Mouse (Mus musculus) induced T-regulatory cell, adult 2 months (primary cell): ENCODE data around the gene Lonp1.
"Not testable (repeated sequence)": the region's sequence is repeated elsewhere in the genome, so short reads cannot be mapped to it uniquely, and the experiment has no call there.

Experiments
- DNase-seq: peaks from one replicate; pipeline ENCODE4 v3.0.0-alpha.2; 2012; ENCODE audit warnings: low read depth

Gene Lonp1

GRCm38 (mm10) chr17:56625495-56625894 is 1.2 kb downstream of the Lonp1 start:
- peak; percentile 29 for DNase-seq

DNA sequence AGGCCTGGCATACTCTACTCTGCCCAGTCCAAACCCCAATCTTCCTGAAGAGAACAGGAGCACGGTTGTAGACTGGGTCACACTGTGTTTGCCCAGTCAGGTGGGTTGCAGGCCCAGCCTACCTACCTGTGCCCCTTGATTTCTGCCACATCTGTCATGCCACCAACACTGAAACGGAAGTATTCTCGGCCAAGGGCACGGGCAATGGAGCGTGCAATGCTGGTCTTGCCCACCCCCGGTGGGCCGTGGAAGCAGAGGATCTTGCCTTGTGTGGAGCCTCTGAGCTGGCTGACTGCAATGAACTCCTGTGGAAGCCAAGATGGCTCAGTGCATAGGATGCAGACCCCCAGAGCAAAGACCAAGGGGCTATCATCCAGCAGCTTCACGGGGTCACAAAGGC is 9.1 kb downstream of the Lonp1 start:
- DNase-seq, result no peak

GRCm38 (mm10) chr17:56616725-56617124 is 10.0 kb downstream of the Lonp1 start:
- DNase-seq, result no peak

DNA sequence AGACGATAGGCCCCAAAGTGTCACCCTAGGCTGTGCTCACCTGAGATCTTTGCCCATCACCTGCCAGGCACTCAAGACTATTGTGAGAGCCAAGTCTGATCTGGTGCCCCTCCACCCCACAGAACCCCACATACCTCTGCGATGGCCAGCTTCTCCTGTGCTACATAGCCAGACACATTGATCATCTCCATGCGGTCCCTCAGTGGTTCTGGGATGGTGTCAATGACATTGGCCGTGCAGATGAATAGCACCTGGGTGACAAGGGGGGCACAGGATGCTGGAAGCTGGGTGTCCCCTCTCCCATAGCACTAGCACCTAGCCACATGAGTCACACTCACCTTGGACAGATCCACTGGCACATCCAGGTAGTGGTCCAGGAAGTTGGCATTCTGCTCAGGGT is 10.9 kb downstream of the Lonp1 start:
- no peak for DNase-seq

DNA sequence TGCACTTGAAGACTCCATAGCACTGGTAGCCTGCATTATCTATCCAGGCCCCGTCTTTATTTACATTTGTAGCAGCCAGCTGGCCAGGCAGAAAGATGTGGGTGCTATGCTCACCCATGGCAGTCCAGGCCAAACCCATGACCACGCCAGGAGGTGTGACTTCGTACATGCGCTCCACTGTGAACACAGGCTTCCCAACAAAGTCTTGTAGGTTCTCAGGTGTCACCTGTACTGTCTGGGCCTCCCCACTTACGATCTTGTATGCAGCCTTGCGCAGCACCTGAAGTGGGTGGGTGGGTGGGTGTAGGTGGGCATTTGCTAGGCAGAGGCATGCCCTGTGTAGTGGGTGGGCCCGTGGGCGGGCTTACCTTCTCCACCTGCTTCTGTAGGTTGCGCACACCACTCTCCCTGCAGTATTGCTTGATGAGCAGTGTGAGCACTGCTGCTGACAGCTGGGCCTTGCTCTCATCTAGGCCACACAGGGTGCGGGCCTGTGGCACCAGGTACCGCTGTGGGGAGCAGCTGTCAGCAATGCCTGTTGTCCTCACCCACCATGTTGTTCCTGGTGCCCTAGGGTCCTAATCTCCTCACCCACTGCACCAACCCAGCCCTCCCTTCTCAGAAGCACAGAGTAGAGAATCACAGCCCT is 11.4 kb downstream of the Lonp1 start:
- DNase-seq, result no peak

GRCm38 (mm10) chr17:56614391-56615135 is 12.1 kb downstream of the Lonp1 start:
- peak; percentile 35 for DNase-seq

GRCm38 (mm10) chr17:56613893-56614292 is 12.8 kb downstream of the Lonp1 start:
- DNase-seq, result peak; percentile 58

- peak; percentile 94 for DNase-seq
Measured at GRCm38 (mm10) chr17:56613236-56613844, 13.3 kb downstream of the Lonp1 start, which contains the start of gene Rpl36. Gene Rpl36 (plus strand): TSS chr17:56613416.

DNA sequence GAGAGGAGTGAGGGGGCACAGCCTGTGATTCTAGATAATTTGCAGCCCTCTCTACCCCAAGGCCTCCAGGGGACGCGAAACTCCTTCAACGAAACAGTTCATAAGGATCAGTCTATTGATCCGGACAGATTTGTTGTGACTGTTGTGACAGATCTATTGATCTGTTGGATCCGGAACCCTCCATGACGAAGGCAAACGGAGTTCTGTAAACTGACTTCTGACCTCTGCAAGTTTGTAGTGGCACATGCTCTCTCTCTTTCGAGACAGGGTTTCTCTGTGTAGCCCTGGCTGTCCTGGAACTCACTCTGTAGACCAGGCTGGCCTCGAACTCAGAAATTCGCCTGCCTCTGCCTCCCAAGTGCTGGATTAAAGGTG is 14.1 kb downstream of the Lonp1 start:
- DNase-seq, result not testable (repeated sequence)

DNA sequence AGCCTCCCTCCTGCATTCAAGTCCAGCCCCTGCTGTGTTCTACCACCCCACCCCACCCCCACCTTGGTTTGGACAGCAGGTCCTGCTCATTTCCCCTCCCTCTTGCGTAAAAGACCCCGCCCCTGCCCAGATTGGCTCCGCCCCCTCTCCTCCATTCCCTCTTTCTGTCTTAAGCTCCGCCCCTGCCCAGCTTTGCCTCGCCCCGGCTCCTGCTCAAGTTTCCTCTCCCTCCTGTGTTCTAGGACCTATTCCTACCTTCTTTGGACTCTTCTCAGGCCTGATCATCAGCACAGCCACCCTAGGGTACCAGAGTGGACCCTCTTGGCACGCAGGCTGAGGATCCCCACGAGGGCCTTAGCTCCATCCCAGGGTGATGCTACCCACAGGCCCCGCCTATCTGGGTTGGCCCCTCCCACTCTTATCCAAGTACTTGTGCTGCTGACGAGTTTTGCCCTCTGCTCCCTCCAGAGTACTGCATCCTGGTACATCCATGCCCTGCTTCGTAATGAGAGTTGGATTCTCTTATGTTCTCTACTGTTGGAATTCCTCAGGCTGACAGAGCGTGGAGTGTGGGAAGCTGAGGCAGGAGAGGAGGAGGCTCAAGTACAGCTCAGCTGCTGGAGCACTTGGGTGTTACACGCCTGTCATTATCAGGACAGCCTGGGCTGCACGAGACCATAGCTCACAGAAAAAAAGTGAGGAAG is 14.7 kb downstream of the Lonp1 start:
- DNase-seq, result peak; percentile 62

- DNase-seq, result no peak
Measured at GRCm38 (mm10) chr17:56611323-56611722, 15.4 kb downstream of the Lonp1 start.

GRCm38 (mm10) chr17:56609452-56610171 is 17.1 kb downstream of the Lonp1 start, which contains the start of gene 2410015M20Rik:
Gene 2410015M20Rik (minus strand): TSS chr17:56609771.
- DNase-seq, result peak; percentile 97

DNA sequence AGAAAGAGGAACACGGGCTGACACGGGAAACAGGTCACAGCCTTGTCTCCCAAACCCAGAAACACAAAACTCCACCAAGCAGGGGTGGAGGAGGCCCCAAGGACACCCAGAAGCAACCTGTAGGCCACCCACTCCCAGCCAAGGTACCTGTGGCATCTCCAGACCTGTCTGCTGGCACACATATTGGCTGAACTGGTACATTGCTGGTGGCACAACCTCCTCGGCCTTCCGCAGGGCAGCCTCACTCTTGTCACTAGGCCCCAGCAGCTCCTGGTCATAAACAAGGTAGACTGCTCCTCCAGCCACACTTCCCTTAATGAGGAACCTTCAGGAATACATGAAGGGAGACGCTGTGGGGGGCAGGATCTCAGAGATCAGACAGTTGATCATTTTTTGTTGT is 18.0 kb downstream of the Lonp1 start:
- peak; percentile 41 for DNase-seq

- no peak for DNase-seq
Measured at GRCm38 (mm10) chr17:56607521-56608062, 19.1 kb downstream of the Lonp1 start.

GRCm38 (mm10) chr17:56605431-56605830 is 21.3 kb downstream of the Lonp1 start:
- no peak for DNase-seq

GRCm38 (mm10) chr17:56604422-56604821 is 22.3 kb downstream of the Lonp1 start:
- DNase-seq, result no peak

GRCm38 (mm10) chr17:56604070-56604380 is 22.7 kb downstream of the Lonp1 start:
- no peak for DNase-seq

GRCm38 (mm10) chr17:56603186-56604069 is 23.3 kb downstream of the Lonp1 start:
- DNase-seq, result no peak

GRCm38 (mm10) chr17:56593527-56594271 is 33.0 kb downstream of the Lonp1 start:
- DNase-seq, result no peak

DNA sequence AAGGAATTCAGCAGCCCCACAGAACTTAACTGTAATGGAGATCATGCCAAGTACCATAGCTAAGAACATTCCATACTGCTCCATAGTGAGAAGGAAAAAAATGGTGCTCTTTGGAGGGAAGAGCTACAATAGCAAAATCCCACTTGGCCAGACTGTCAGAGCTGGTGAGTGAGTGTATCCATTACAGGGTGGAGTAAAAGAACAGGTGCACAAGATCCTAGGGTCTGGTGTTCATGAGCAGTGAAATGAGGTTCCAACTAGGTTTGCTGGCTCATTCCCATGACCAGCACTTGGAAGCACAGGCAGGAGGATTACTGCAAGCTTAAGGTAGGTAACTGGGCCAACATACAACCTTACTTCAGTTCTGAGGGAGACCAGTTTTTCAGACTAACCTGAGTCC is 34.1 kb downstream of the Lonp1 start:
- DNase-seq, result no peak
